Mouse (Mus musculus) kidney, postnatal 25 days (tissue): ENCODE data around the gene Mpzl3.

Experiments used
- DNase-seq, 2 experiments: peaks; one replicate each; pipeline ENCODE4 v3.0.0; 2021; ENCODE audit warnings: mixed read lengths in 2 of 2

Gene Mpzl3

GRCm38 (mm10) chr9:45046973-45047372 is 8.0 kb upstream of the Mpzl3 start:
- DNase-seq: no peak

GRCm38 (mm10) chr9:45048511-45048910 is 6.5 kb upstream of the Mpzl3 start:
- peak in 1 of 2 experiments; percentile 19 for DNase-seq

GRCm38 (mm10) chr9:45049731-45050130 is 5.3 kb upstream of the Mpzl3 start:
- no peak for DNase-seq

GRCm38 (mm10) chr9:45050301-45050700 is 4.7 kb upstream of the Mpzl3 start:
- DNase-seq: no peak

- DNase-seq: no peak
Observed at GRCm38 (mm10) chr9:45058304-45058940, 3.4 kb downstream of the Mpzl3 start.

GRCm38 (mm10) chr9:45060151-45060550 is 5.2 kb downstream of the Mpzl3 start:
- no peak for DNase-seq

- no peak for DNase-seq
Observed at GRCm38 (mm10) chr9:45062677-45063076, 7.7 kb downstream of the Mpzl3 start.

GRCm38 (mm10) chr9:45064421-45064820 is 9.4 kb downstream of the Mpzl3 start:
- DNase-seq: no peak

GRCm38 (mm10) chr9:45066735-45067134 is 11.7 kb downstream of the Mpzl3 start:
- no peak for DNase-seq

- no peak for DNase-seq
Observed at GRCm38 (mm10) chr9:45071800-45072199, 16.8 kb downstream of the Mpzl3 start.

- DNase-seq: no peak
Observed at GRCm38 (mm10) chr9:45077859-45078258, 22.9 kb downstream of the Mpzl3 start.

GRCm38 (mm10) chr9:45079011-45079410 is 24.0 kb downstream of the Mpzl3 start, which contains the start of gene Jaml:
Jaml (plus strand) TSS chr9:45079183.
- no peak for DNase-seq

- no peak for DNase-seq
Observed at GRCm38 (mm10) chr9:45083132-45083531, 28.1 kb downstream of the Mpzl3 start.

GRCm38 (mm10) chr9:45084556-45084955 is 29.6 kb downstream of the Mpzl3 start:
- DNase-seq: no peak

- DNase-seq: no peak
Observed at GRCm38 (mm10) chr9:45085741-45086690, 31.0 kb downstream of the Mpzl3 start.

GRCm38 (mm10) chr9:45088040-45088439 is 33.1 kb downstream of the Mpzl3 start:
- no peak for DNase-seq

- no peak for DNase-seq
Observed at GRCm38 (mm10) chr9:45090811-45091210, 35.8 kb downstream of the Mpzl3 start.

GRCm38 (mm10) chr9:45092641-45093040 is 37.7 kb downstream of the Mpzl3 start:
- DNase-seq: peak; percentile 45 to 68

GRCm38 (mm10) chr9:45095149-45095937 is 40.4 kb downstream of the Mpzl3 start:
- peak in 1 of 2 experiments; percentile 38 for DNase-seq

- no peak for DNase-seq
Observed at GRCm38 (mm10) chr9:45097877-45098276, 42.9 kb downstream of the Mpzl3 start.

GRCm38 (mm10) chr9:45098426-45098825 is 43.4 kb downstream of the Mpzl3 start:
- no peak for DNase-seq

- DNase-seq: no peak
Observed at GRCm38 (mm10) chr9:45102528-45102927, 47.5 kb downstream of the Mpzl3 start.
